In genomic region chr12:111412581-111413284, GRCm38 (mm10) we compare ENCODE assay signal across 7 mouse cellular contexts. TPM values are rescaled to one million over a fixed set of nuclear protein-coding genes. Genes with fewer than 3 reads are reported as not detected.
DNase-seq lines count a peak whose midpoint lies in the region; ATAC-seq and TF ChIP-seq lines count a peak whose summit lies in the region.

No protein-coding gene starts in this region.

- no peak overlapping the region for H3K4me3 ChIP-seq in embryonic fibroblast, embryonic 13.5 days (ENCODE audit: insufficient read depth, low read length)
- peak overlapping the region; percentile 17 for H3K4me3 ChIP-seq in hindbrain, postnatal 0 days (ENCODE audit: low read length)

- no peaks in the 10 kb centered on the region for H3K36me3 ChIP-seq in hindbrain, postnatal 0 days (ENCODE audit: insufficient read depth, low read length)

- ATAC-seq in hindbrain, postnatal 0 days: no peak
- ATAC-seq in inflammation-experienced regulatory T-cells, adult 6 months: no peak

- TF ChIP-seq POLR2A in embryonic fibroblast, embryonic 13.5 days (IDR thresholded peaks at IDR 0.05; ENCODE audit: low read depth, low read length): 0 out of 2 replicates have a peak, but pooled peaks have one; percentile 11

- no peaks in the 10 kb centered on the region for H3K4me1 ChIP-seq in embryonic fibroblast, embryonic 13.5 days (ENCODE audit: control insufficient read depth, insufficient read depth, low read length)
- peaks cover 12% of the 10 kb centered on the region; the same call in 1 of the 2 replicates for H3K4me1 ChIP-seq in hindbrain, postnatal 0 days (ENCODE audit: insufficient read depth, low read length)

- TF ChIP-seq CTCF in embryonic fibroblast, embryonic 13.5 days (IDR thresholded peaks at IDR 0.05; ENCODE audit: borderline replicate concordance, insufficient read depth, low read length): no peak
- peak; percentile 21; the same call in 1 of the 2 replicates for TF ChIP-seq CTCF in hindbrain, postnatal 0 days (IDR thresholded peaks at IDR 0.05; ENCODE audit: low read depth)

- DNase-seq in adipocyte (ENCODE audit: low spot score): peak; percentile 8
- DNase-seq in hindbrain, postnatal 0 days (ENCODE audit: low spot score): no peak
- DNase-seq in lung, postnatal 10 days: peak; percentile 71
- no peak for DNase-seq in left cerebral cortex, adult 8-10 months (ENCODE audit: low spot score in 2 of 2)
- no peak for DNase-seq in left cerebral cortex, postnatal 25 days (ENCODE audit: low spot score in 2 of 2)

- peak overlapping the region; percentile 25; the same call in 1 of the 2 replicates for H3K9ac ChIP-seq in hindbrain, postnatal 0 days (replicated peaks; ENCODE audit: low read length)

- H3K27me3 ChIP-seq in hindbrain, postnatal 0 days (ENCODE audit: insufficient read depth, low read length): no peaks in the 10 kb centered on the region

- WGBS in hindbrain, postnatal 0 days: 24% methylated on average over 11 of the region's 12 CpGs

- no peaks in the 10 kb centered on the region for H3K9me3 ChIP-seq in hindbrain, postnatal 0 days (ENCODE audit: low read length)

- peak overlapping the region; percentile 48 for H3K4me2 ChIP-seq in hindbrain, postnatal 0 days (ENCODE audit: low read depth, low read length)

- intact Hi-C loops in left cerebral cortex, postnatal 25 days (cut with DNase I): no loop called here

- H3K27ac ChIP-seq in embryonic fibroblast, embryonic 13.5 days (ENCODE audit: insufficient read depth, low read length): no peak overlapping the region
- no peak overlapping the region for H3K27ac ChIP-seq in hindbrain, postnatal 0 days

RNA-seq across cellular contexts. Expression of gene Exoc3l4, which starts 4.1 kb away (rescaled TPM):
- polyA plus RNA-seq in embryonic fibroblast, embryonic 13.5 days (2011; ENCODE audit: insufficient read length, low read depth, missing spikeins): 6.2 and 6.4 TPM in 2 replicates
- total RNA-seq in hindbrain, postnatal 0 days (2014; rRNA removed): 0.99 and 2.9 TPM in 2 replicates
- polyA plus RNA-seq in hindbrain, postnatal 0 days (2015; fragmentation: Nextera tagmentation; extraction: Ambion mirVana): 1.7 and 2.3 TPM in 2 replicates
- polyA plus RNA-seq in inflammation-experienced regulatory T-cells, adult 6 months (2017; shearing (Covaris generic)): not detected
- 1 to 10 TPM; 1.7 to 2.5 (median 2.0) TPM for total RNA-seq in left cerebral cortex, adult 8-10 months (2022)
- 1 to 10 TPM in 1 of 2 experiments, under 1 TPM in 1; 0.85 to 1.3 TPM for total RNA-seq in left cerebral cortex, postnatal 25 days (2021)

RNA-seq across cellular contexts. Expression of gene Lbhd2, which starts 6.1 kb away (rescaled TPM):
- polyA plus RNA-seq in embryonic fibroblast, embryonic 13.5 days (2011; ENCODE audit: insufficient read length, low read depth, missing spikeins): not detected in 2 replicates
- total RNA-seq in hindbrain, postnatal 0 days (2014; rRNA removed): 4.3 and 11.8 TPM in 2 replicates
- polyA plus RNA-seq in hindbrain, postnatal 0 days (2015; fragmentation: Nextera tagmentation; extraction: Ambion mirVana): 6.0 and 7.8 TPM in 2 replicates
- 1 to 10 TPM in 1 of 3 experiments, not detected in 2; 3.5 TPM for polyA plus RNA-seq in inflammation-experienced regulatory T-cells, adult 6 months (2017; shearing (Covaris generic))
- 1 to 10 TPM; 2.4 to 4.8 (median 3.5) TPM for total RNA-seq in left cerebral cortex, adult 8-10 months (2022)
- total RNA-seq in left cerebral cortex, postnatal 25 days (2021): 1 to 10 TPM; 1.5 to 2.5 TPM

RNA-seq across cellular contexts. Expression of gene Tnfaip2, which starts 29.5 kb away (rescaled TPM):
- polyA plus RNA-seq in embryonic fibroblast, embryonic 13.5 days (2011; ENCODE audit: insufficient read length, low read depth, missing spikeins): 46.5 and 58.6 TPM in 2 replicates
- 0.14 and 1.4 TPM in 2 replicates for total RNA-seq in hindbrain, postnatal 0 days (2014; rRNA removed)
- polyA plus RNA-seq in hindbrain, postnatal 0 days (2015; fragmentation: Nextera tagmentation; extraction: Ambion mirVana): 0.99 and 1.7 TPM in 2 replicates
- polyA plus RNA-seq in inflammation-experienced regulatory T-cells, adult 6 months (2017; shearing (Covaris generic)): not detected
- total RNA-seq in left cerebral cortex, adult 8-10 months (2022): 1 to 10 TPM in 1 of 4 experiments, under 1 TPM in 3; 0.44 to 1.3 (median 0.68) TPM
- under 1 TPM; 0.53 to 0.66 TPM for total RNA-seq in left cerebral cortex, postnatal 25 days (2021)

RNA-seq across cellular contexts. Expression of gene Cdc42bpb, which starts 35.2 kb away (rescaled TPM):
- polyA plus RNA-seq in embryonic fibroblast, embryonic 13.5 days (2011; ENCODE audit: insufficient read length, low read depth, missing spikeins): 60.0 and 71.1 TPM in 2 replicates
- total RNA-seq in hindbrain, postnatal 0 days (2014; rRNA removed): 229 and 236 TPM in 2 replicates
- 28.4 and 30.4 TPM in 2 replicates for polyA plus RNA-seq in hindbrain, postnatal 0 days (2015; fragmentation: Nextera tagmentation; extraction: Ambion mirVana)
- polyA plus RNA-seq in inflammation-experienced regulatory T-cells, adult 6 months (2017; shearing (Covaris generic)): 1 to 10 TPM in 1 of 3 experiments, under 1 TPM in 2; 0.19 to 1.3 (median 0.67) TPM
- total RNA-seq in left cerebral cortex, adult 8-10 months (2022): 100 to 1,000 TPM; 123 to 157 (median 142) TPM
- total RNA-seq in left cerebral cortex, postnatal 25 days (2021): 100 to 1,000 TPM; 133 TPM

Comparison
In these comparisons a context has a peak if more than half of its experiments do, and no peak if none do; other contexts are left out.
1. DNase-seq: peak in adipocyte (single experiment) and lung, postnatal 10 days (single experiment); none in hindbrain, postnatal 0 days (single experiment), left cerebral cortex, adult 8-10 months (0 of 2) and left cerebral cortex, postnatal 25 days (0 of 2).